Mouse (Mus musculus): ENCODE data around the gene Uvssa. TPM values are rescaled to one million over a fixed set of nuclear protein-coding genes. Genes with fewer than 3 reads are reported as not detected.

Uvssa gene
- total RNA-seq, 2 experiments from 2014 or later, result 7.6 to 9.9 TPM

- DNase-seq (ENCODE audit: low spot score in 2 of 2), result peak; percentile 54 to 58
Observed at GRCm38 (mm10) chr5:33438214-33438613, 59.9 kb downstream of the Uvssa start.

- peak in 1 of 2 experiments; percentile 22 for DNase-seq (ENCODE audit: low spot score in 2 of 2)
Observed at GRCm38 (mm10) chr5:33442927-33443710, 64.8 kb downstream of the Uvssa start.

- DNase-seq (ENCODE audit: low spot score in 2 of 2), result no peak
Observed at GRCm38 (mm10) chr5:33443794-33444193, 65.4 kb downstream of the Uvssa start.

- DNase-seq (ENCODE audit: low spot score in 2 of 2), result no peak
Observed at GRCm38 (mm10) chr5:33455737-33456136, 77.4 kb downstream of the Uvssa start.

- DNase-seq (ENCODE audit: low spot score in 2 of 2), result no peak
Observed at GRCm38 (mm10) chr5:33458132-33458622, 79.8 kb downstream of the Uvssa start.

- no peak for DNase-seq (ENCODE audit: low spot score in 2 of 2)
Observed at GRCm38 (mm10) chr5:33459111-33459510, 80.8 kb downstream of the Uvssa start.

- no peak for DNase-seq (ENCODE audit: low spot score in 2 of 2)
Observed at GRCm38 (mm10) chr5:33464390-33464789, 86.0 kb downstream of the Uvssa start.

- no peak for DNase-seq (ENCODE audit: low spot score in 2 of 2)
Observed at GRCm38 (mm10) chr5:33465464-33465863, 87.1 kb downstream of the Uvssa start.

Other genes with a start within 250 kb of the Uvssa start
- under 1 TPM; 0.21 to 0.30 TPM for gene Spon2, start 160.1 kb upstream of the Uvssa start, total RNA-seq (2021)
- 100 to 1,000 TPM; 272 to 273 TPM for gene Ctbp1, start 103.6 kb upstream of the Uvssa start, total RNA-seq (2021)
- 10 to 100 TPM; 85.3 to 93.5 TPM for gene Maea, start 43.0 kb upstream of the Uvssa start, total RNA-seq (2021)
- gene Nkx1-1, start 55.4 kb downstream of the Uvssa start, total RNA-seq (2021), result not detected

All from layer of hippocampus, postnatal 14 days (tissue).